Mouse (Mus musculus): ENCODE results near the gene Sh3kbp1. TPM values are rescaled to one million over a fixed set of nuclear protein-coding genes. Genes with fewer than 3 reads are reported as not detected.
A peak's percentile ranks its signal among the peaks of the same experiment; 100 is the strongest.

Gene Sh3kbp1
- total and polyA plus RNA-seq, 3 experiments, result 18.6 to 37.7 TPM; not detected in 1

- TF ChIP-seq MAZ (IDR thresholded peaks at IDR 0.05; ENCODE audit: low read depth, low read length) (no peak; the same call in 1 of the 2 replicates), ZKSCAN1 (IDR thresholded peaks at IDR 0.05; ENCODE audit: low read depth, low read length) (no peak), SMC3 (IDR thresholded peaks at IDR 0.05; ENCODE audit: low read depth, low read length) (no peak), POLR2AphosphoS5 (IDR thresholded peaks at IDR 0.05; ENCODE audit: borderline replicate concordance, low read depth, low read length) (no peak), NELFE (IDR thresholded peaks at IDR 0.05; ENCODE audit: low read depth, low read length) (no peak), CHD1 (IDR thresholded peaks at IDR 0.05; ENCODE audit: low read depth, low read length) (no peak), TCF12 (IDR thresholded peaks at IDR 0.05; ENCODE audit: low read depth, low read length) (0 out of 2 replicates have a peak, but pooled peaks have one; percentile 3), ZNF384 (IDR thresholded peaks at IDR 0.05; ENCODE audit: low read depth, low read length) (no peak), NRF1 (IDR thresholded peaks at IDR 0.05; ENCODE audit: insufficient read depth, low read depth, low read length, poor library complexity, severe bottlenecking) (no peak), RAD21 (IDR thresholded peaks at IDR 0.05; ENCODE audit: low read depth, low read length) (peak; percentile 0; the same call in 1 of the 2 replicates), KAT2A (conservative IDR thresholded peaks at IDR 0.05; ENCODE audit: low read depth, low read length) (no peak), MEF2A (IDR thresholded peaks at IDR 0.05; ENCODE audit: extremely low read depth, insufficient replicate concordance, low read depth, low read length, poor library complexity, severe bottlenecking) (no peak), E2F4 (IDR thresholded peaks at IDR 0.05; ENCODE audit: borderline replicate concordance, low read depth, low read length) (no peak), MAFK (IDR thresholded peaks at IDR 0.05; ENCODE audit: borderline replicate concordance, low read depth, low read length) (no peak), UBTF (IDR thresholded peaks at IDR 0.05; ENCODE audit: borderline replicate concordance, insufficient read depth, low read depth, low read length) (no peak), MYB (IDR thresholded peaks at IDR 0.05; ENCODE audit: low read depth, low read length) (peak; percentile 63), MAX (IDR thresholded peaks at IDR 0.05; ENCODE audit: low read length) (no peak), USF1 (IDR thresholded peaks at IDR 0.05; ENCODE audit: low read depth, low read length) (no peak), GABPA (IDR thresholded peaks at IDR 0.05; ENCODE audit: low read depth, low read length) (no peak), ELF1 (IDR thresholded peaks at IDR 0.05; ENCODE audit: low read depth, low read length) (no peak), POLR2A (IDR thresholded peaks at IDR 0.05; ENCODE audit: control insufficient read depth in 1 of 2, insufficient read depth in 1 of 2, low read depth in 1 of 2, low read length in 2 of 2, poor library complexity in 1 of 2) (no peak), EP300 (IDR thresholded peaks at IDR 0.05; ENCODE audit: low read depth in 1 of 2, low read length in 2 of 2) (peak in 1 of 2 experiments; percentile 69; a peak in 2 of 4 replicates), JUND (IDR thresholded peaks at IDR 0.05; ENCODE audit: low read depth, low read length) (no peak), USF2 (IDR thresholded peaks at IDR 0.05; ENCODE audit: borderline replicate concordance in 1 of 2, insufficient read depth in 1 of 2, low read depth in 1 of 2, low read length in 2 of 2) (no peak), HCFC1 (IDR thresholded peaks at IDR 0.05; ENCODE audit: low read depth, low read length) (no peak), ETS1 (IDR thresholded peaks at IDR 0.05; ENCODE audit: low read depth, low read length) (peak; percentile 43; the same call in 1 of the 2 replicates), TAL1 (IDR thresholded peaks at IDR 0.05; ENCODE audit: low read length) (no peak), GATA1 (IDR thresholded peaks at IDR 0.05; ENCODE audit: low read depth, low read length) (peak; percentile 89), RCOR1 (IDR thresholded peaks at IDR 0.05; ENCODE audit: low read depth, low read length) (no peak), MXI1 (IDR thresholded peaks at IDR 0.05; ENCODE audit: low read depth, low read length) (no peak; the same call in 1 of the 2 replicates), BHLHE40 (IDR thresholded peaks at IDR 0.05; ENCODE audit: borderline replicate concordance, low read depth, low read length) (no peak)
- Histone ChIP-seq H3K4me1 (ENCODE audit: control insufficient read depth in 1 of 2, insufficient read depth in 2 of 2, low read length in 2 of 2) (peaks cover 6 to 10% of the 10 kb centered on the region in 2 experiments), H3K36me3 (ENCODE audit: control insufficient read depth in 1 of 2, insufficient read depth in 2 of 2, low read length in 2 of 2) (peaks cover 0 to 15% of the 10 kb centered on the region in 2 experiments; a peak in 2 of 4 replicates), H3K4me3 (ENCODE audit: control insufficient read depth in 1 of 2, insufficient read depth in 1 of 2, low read depth in 2 of 2, low read length in 2 of 2) (peak overlapping the region; percentile 88), H3K79me2 (ENCODE audit: control insufficient read depth, insufficient read depth, low read length, poor library complexity) (peaks cover 8% of the 10 kb centered on the region), H3K9me3 (replicated peaks; ENCODE audit: insufficient read depth, low read length) (no peaks in the 10 kb centered on the region), H3K27ac (ENCODE audit: control insufficient read depth, low read depth, low read length) (peak overlapping the region; percentile 72), H3K27me3 (ENCODE audit: control insufficient read depth in 1 of 2, insufficient read depth in 2 of 2, low read length in 2 of 2) (no peaks in the 10 kb centered on the region), H3K9ac (ENCODE audit: control insufficient read depth, low read depth, low read length, poor library complexity, severe bottlenecking) (peak overlapping the region; percentile 89)
- peak; percentile 70 for DNase-seq (ENCODE audit: low read depth, low spot score)
Observed at GRCm38 (mm10) chrX:159629203-159629602, 2.1 kb downstream of the Sh3kbp1 start.
